Mouse (Mus musculus) midbrain, embryonic 11.5 days (tissue): ENCODE data around the gene Dok5. TPM values are rescaled to one million over a fixed set of nuclear protein-coding genes. Genes with fewer than 3 reads are reported as not detected.

Experiments used
- ATAC-seq: fragments of 200-750 bp; cut with Nextera tagmentation; 2 replicates; pipeline ENCODE4 v1.8.0; 2017; ENCODE audit warnings: moderate TSS enrichment, moderate library complexity; ENCODE audit not compliant: low FRiP score
- DNase-seq: peaks from one replicate; pipeline ENCODE4 v3.0.0; 2015; ENCODE audit warnings: low spot score; ENCODE audit errors: missing footprints
- H3K27ac ChIP-seq: fragments of 300-500 bp; sonication (generic); 2 replicates; pipeline ENCODE4 v1.5.1; 2014; ENCODE audit warnings: low read depth, low read length
- H3K27me3 ChIP-seq: fragments of 300-500 bp; sonication (generic); 2 replicates; pipeline ENCODE4 v1.6.1; 2014; ENCODE audit warnings: mild to moderate bottlenecking, low read length, moderate library complexity, mixed read lengths; ENCODE audit not compliant: control insufficient read depth, insufficient read depth
- H3K36me3 ChIP-seq: fragments of 300-500 bp; sonication (generic); 2 replicates; pipeline ENCODE4 v1.6.1; 2014; ENCODE audit warnings: mild to moderate bottlenecking, low read length, moderate library complexity, mixed read lengths; ENCODE audit not compliant: control insufficient read depth, insufficient read depth
- H3K4me1 ChIP-seq: fragments of 300-500 bp; sonication (generic); 2 replicates; pipeline ENCODE4 v1.6.1; 2014; ENCODE audit warnings: low read length; ENCODE audit not compliant: control insufficient read depth, insufficient read depth
- H3K4me2 ChIP-seq: fragments of 300-500 bp; sonication (generic); 2 replicates; pipeline ENCODE4 v1.6.1; 2014; ENCODE audit warnings: mild to moderate bottlenecking, moderate library complexity
- H3K4me3 ChIP-seq: fragments of 300-500 bp; sonication (generic); 2 replicates; pipeline ENCODE4 v1.5.1; 2014; ENCODE audit warnings: low read depth, low read length
- H3K9ac ChIP-seq: fragments of 300-500 bp; sonication (generic); 2 replicates; pipeline ENCODE4 v1.6.1; 2014; ENCODE audit warnings: low read length
- H3K9me3 ChIP-seq: fragments of 300-500 bp; sonication (generic); 2 replicates; pipeline ENCODE4 v1.6.1; 2016; ENCODE audit warnings: low read length; ENCODE audit not compliant: control insufficient read depth
- WGBS: fragments of 180-500 bp; shearing (Covaris S2); extraction: QIAGEN DNeasy Blood & Tissue Kit; methylation state at CpG from one replicate; pipeline ENCODE4 v1.1.7; 2014; 5-methylcytosine and 5-hydroxymethylcytosine counted together
- polyA plus RNA-seq: library from polyadenylated mRNA; unstranded; fragments of >200 nt; fragmentation: Nextera tagmentation; extraction: Ambion mirVana; gene quantifications from 2 replicates; pipeline ENCODE4 v1.2.1, GENCODE M21; 2014

The Dok5 gene
- polyA plus RNA-seq, 1 experiment from 2014 or later: 19.5 TPM

- ATAC-seq (peak; percentile 79), DNase-seq (peak; percentile 96)
- Histone ChIP-seq H3K27me3 (no peaks in the 10 kb centered on the region), H3K9ac (peak overlapping the region; percentile 22; the same call in 1 of the 2 replicates), H3K27ac (peak overlapping the region; percentile 78), H3K4me2 (peak overlapping the region; percentile 26), H3K4me3 (peak overlapping the region; percentile 2; the same call in 1 of the 2 replicates), H3K36me3 (no peaks in the 10 kb centered on the region), H3K4me1 (peaks cover 22% of the 10 kb centered on the region), H3K9me3 (no peaks in the 10 kb centered on the region)
- WGBS: 4% methylated on average over 19 of the region's 19 CpGs
Measured at GRCm38 (mm10) chr2:170772126-170772884, 40.7 kb downstream of the Dok5 start.

DNA sequence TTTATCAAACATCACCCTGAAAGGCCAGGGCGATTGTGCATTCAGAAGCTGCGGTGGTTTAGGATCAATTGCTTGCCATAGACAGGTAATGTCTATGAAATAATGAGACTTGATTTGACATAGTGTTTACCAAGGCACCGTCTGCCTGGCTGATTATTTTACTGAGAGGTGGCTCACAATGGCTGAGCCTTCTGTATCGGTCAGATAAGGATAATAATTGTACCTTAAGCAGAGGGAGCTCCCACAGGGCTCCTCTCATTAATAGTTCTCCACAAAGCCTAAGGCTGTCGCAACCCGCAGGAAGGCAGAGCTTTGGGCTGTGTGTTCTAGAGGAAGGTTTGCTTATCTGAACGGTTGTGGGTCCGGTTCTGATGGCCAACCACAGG, 41.3 kb downstream of the Dok5 start:
- Histone ChIP-seq H3K4me1 (peaks cover 22% of the 10 kb centered on the region), H3K36me3 (no peaks in the 10 kb centered on the region), H3K27ac (peak overlapping the region; percentile 78), H3K27me3 (no peaks in the 10 kb centered on the region), H3K4me3 (no peak overlapping the region), H3K4me2 (peak overlapping the region; percentile 26; the same call in 1 of the 2 replicates), H3K9me3 (no peaks in the 10 kb centered on the region), H3K9ac (peak overlapping the region; percentile 22; the same call in 1 of the 2 replicates)
- WGBS: 24% methylated on average over 8 of the region's 8 CpGs
- ATAC-seq (peak; percentile 54; the same call in 1 of the 2 replicates), DNase-seq (peak; percentile 92)

DNA sequence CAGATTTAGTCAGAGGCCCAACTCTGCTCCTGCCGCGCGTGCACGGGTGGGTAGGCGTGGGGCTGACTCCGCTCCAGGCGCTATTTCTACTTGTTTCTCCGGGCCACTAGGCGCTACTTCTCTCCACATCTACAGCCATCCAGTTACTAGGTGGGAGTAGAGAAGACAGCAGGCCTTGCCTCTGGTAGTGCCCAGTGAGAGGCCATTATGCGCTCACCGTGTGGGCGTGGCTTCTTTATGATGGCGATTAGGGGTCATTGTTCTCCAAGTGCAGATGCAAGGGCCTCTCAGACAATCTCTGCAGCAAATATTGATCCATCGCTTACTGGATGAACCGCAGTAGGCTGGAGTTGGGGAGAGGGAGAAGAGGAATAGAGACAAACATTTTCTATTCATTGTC, 44.0 kb downstream of the Dok5 start:
- Histone ChIP-seq H3K9me3 (no peaks in the 10 kb centered on the region), H3K9ac (no peak overlapping the region), H3K4me1 (peaks cover 28% of the 10 kb centered on the region), H3K4me3 (no peak overlapping the region), H3K4me2 (no peak overlapping the region), H3K36me3 (no peaks in the 10 kb centered on the region), H3K27ac (no peak overlapping the region), H3K27me3 (no peaks in the 10 kb centered on the region)
- DNase-seq (peak; percentile 66), ATAC-seq (no peak)
- 89% methylated on average over 15 of the region's 15 CpGs for WGBS

GRCm38 (mm10) chr2:170776107-170776506, 44.5 kb downstream of the Dok5 start:
- peaks cover 24% of the 10 kb centered on the region for H3K4me1 ChIP-seq
- no peak overlapping the region for H3K27ac ChIP-seq
- no peaks in the 10 kb centered on the region for H3K36me3 ChIP-seq
- ATAC-seq: no peak
- no peak overlapping the region for H3K4me3 ChIP-seq
- H3K4me2 ChIP-seq: no peak overlapping the region
- no peaks in the 10 kb centered on the region for H3K27me3 ChIP-seq
- no peak for DNase-seq
- 94% methylated on average over 11 of the region's 11 CpGs for WGBS
- no peak overlapping the region for H3K9ac ChIP-seq
- no peaks in the 10 kb centered on the region for H3K9me3 ChIP-seq

- H3K36me3 ChIP-seq: no peaks in the 10 kb centered on the region
- 84% methylated on average over 6 of the region's 6 CpGs for WGBS
- no peak for DNase-seq
- H3K27ac ChIP-seq: no peak overlapping the region
- H3K4me2 ChIP-seq: no peak overlapping the region
- H3K4me1 ChIP-seq: peaks cover 15% of the 10 kb centered on the region
- H3K9me3 ChIP-seq: no peaks in the 10 kb centered on the region
- no peak overlapping the region for H3K4me3 ChIP-seq
- H3K9ac ChIP-seq: no peak overlapping the region
- no peaks in the 10 kb centered on the region for H3K27me3 ChIP-seq
- no peak for ATAC-seq
Measured at GRCm38 (mm10) chr2:170777572-170777971, 46.0 kb downstream of the Dok5 start.

DNA sequence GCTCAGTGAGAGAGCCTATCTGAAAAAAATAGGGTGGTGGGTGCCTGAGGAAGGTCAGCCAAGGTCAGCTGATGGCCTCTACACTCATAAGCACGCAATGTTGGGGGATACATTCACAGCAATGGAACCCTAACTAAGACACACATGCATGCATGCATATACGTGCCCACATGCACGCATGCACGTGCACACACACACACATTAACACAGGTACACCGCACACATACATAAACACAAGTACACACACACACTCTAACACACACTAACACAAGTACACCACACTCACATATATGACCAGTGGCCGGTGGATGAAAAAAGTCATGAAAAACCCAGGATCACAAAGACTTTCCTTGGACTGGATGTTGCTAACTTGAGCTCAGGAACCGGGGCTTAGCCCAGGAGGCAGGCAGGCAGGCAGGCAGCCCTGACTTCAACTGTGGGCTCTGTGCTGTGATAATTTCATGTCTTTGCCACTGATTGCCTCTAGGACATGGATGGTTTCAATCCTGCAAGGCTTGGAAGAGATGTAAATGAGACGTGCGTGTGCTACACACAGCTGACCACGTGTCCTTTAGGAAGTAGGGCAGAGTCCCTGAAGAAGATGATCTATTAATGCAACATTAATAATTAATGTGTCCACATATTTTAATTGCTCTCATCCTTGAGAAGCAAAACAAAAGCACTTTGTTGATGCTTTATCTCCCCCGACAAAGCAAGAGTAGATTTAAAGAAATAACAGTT, 48.6 kb downstream of the Dok5 start:
- peak; percentile 61 for ATAC-seq
- no peak for DNase-seq
- H3K27ac ChIP-seq: no peak overlapping the region; the same call in 1 of the 2 replicates

DNA sequence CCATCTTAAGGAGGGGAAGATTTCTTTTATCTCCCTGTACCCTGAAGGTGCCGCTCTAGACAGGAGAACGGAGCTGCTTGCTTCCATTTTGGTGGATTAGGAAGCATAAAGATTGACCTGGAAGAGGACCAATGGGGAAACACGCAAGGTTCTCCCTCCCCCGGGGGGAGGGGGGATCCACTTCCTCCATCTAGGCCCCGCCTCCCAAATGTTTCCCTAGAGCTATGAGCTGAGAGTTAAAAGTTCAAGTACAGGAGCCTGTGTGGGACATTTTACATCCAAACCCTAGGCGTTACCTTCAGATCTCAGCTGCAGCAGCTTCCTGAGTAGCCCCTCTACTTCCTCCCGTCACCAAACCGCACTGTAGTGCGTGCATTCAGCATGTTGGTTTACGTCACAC, 56.5 kb downstream of the Dok5 start:
- no peak for ATAC-seq
- Histone ChIP-seq H3K4me1 (peaks cover 7% of the 10 kb centered on the region), H3K4me3 (no peak overlapping the region), H3K36me3 (no peaks in the 10 kb centered on the region), H3K27ac (no peak overlapping the region), H3K9me3 (no peaks in the 10 kb centered on the region; the same call in 1 of the 2 replicates), H3K4me2 (no peak overlapping the region), H3K27me3 (no peaks in the 10 kb centered on the region), H3K9ac (no peak overlapping the region)
- no peak for DNase-seq
- WGBS: 95% methylated on average over 10 of the region's 10 CpGs

More for the DNA sequence above, 48.6 kb downstream of the Dok5 start:
- Histone ChIP-seq H3K4me1 (peaks cover 6% of the 10 kb centered on the region; the same call in 1 of the 2 replicates), H3K27me3 (no peaks in the 10 kb centered on the region), H3K9me3 (no peaks in the 10 kb centered on the region), H3K4me2 (no peak overlapping the region), H3K36me3 (no peaks in the 10 kb centered on the region), H3K4me3 (no peak overlapping the region), H3K9ac (no peak overlapping the region)
- 74% methylated on average over 11 of the region's 11 CpGs for WGBS

DNA sequence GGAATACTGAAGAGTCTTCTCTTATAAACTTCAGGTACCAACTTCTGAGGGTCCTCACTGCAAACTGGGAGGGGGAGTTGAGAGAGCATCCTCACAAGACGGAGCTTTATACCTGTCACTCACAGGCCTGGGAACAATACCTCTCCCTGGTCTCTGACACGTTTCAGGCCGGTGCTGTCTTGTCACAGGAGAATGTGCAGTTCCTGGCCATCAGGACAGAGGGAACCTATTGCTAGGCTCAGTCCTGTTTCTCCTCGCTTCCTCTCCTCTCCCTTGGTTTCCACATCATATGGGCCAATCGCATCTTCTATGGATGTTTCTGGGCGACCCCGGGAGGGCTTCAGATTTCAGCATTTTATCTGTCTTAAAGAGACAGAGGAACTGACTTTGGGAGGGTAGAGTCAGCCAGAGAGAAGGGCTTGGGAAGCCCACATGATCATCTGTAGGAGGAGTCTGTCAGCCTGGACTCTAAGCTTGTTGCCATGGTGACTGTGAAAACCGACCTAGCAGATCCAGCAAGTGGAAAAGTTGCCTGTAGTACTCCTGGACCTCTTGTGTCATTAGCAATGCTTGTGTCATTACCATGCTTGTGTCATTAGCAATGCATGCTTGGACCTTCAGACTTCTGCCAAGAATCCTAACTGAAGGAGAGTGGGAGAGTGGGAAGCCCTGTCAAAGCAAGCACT, 59.9 kb downstream of the Dok5 start:
- Histone ChIP-seq H3K4me1 (peaks cover 7% of the 10 kb centered on the region), H3K9ac (0 out of 2 replicates have a peak overlapping the region, but pooled peaks have one; percentile 9), H3K4me2 (no peak overlapping the region), H3K9me3 (peaks cover 6% of the 10 kb centered on the region; the same call in 1 of the 2 replicates), H3K27me3 (no peaks in the 10 kb centered on the region), H3K4me3 (no peak overlapping the region), H3K36me3 (no peaks in the 10 kb centered on the region), H3K27ac (no peak overlapping the region)
- no peak for DNase-seq
- peak; percentile 80 for ATAC-seq
- WGBS: 23% methylated on average over 8 of the region's 8 CpGs
